ENCODE assay signal across 15 mouse cellular contexts in the genomic region with DNA sequence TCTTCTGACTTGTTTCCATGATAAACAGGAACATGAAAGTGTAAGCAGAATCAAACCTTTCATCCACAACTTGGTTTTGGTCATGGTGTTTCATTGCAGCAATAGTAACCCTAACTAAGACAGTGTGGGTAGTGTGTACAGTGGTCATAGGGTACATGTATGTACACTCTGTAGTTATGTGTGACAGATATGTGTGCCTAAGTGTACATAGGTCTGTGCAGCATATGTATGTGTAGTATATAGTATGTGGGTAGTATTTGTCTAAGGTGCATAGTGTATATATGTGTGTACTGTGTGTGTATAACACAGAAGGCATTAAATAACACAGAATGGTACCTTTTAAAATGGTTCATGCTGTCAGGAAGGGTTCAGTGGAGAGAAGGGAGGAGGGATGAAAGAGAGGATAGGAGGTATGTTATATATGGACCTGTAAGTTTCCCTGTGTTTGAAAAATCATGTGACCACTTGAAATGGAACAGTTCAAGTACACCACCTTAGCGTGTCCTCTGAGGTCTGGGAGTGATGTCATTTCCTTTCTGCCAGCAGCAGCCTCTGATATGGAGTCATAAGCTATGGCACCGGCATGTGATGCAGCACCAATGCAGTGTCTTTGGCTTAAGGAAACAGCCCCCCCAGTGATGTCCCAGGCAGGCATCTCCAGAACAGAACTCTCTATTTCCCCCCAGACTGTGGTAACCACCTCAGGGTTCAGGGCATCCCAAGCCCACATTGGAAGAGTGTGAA. TPM values are rescaled to one million over a fixed set of nuclear protein-coding genes. Genes with fewer than 3 reads are reported as not detected.
DNase-seq lines count a peak whose midpoint lies in the region; ATAC-seq and TF ChIP-seq lines count a peak whose summit lies in the region.
"Had no signal": no experiment of that assay in that cellular context is flagged by ENCODE, and none has a peak within 500 bp of the region (broad histone marks: within the 10 kb centered on the region; RNA-seq: fewer than 3 reads in every experiment).

No protein-coding gene starts in this region.

- no peaks in the 10 kb centered on the region for H3K27me3 ChIP-seq in embryonic facial prominence, embryonic 11.5 days (ENCODE audit: control insufficient read depth, insufficient read depth, low read length)
- no peaks in the 10 kb centered on the region for H3K27me3 ChIP-seq in embryonic facial prominence, embryonic 10.5 days (replicated peaks; ENCODE audit: low read depth, poor library complexity, severe bottlenecking)
- H3K27me3 ChIP-seq in forebrain, embryonic 13.5 days, result no peaks in the 10 kb centered on the region
- no peaks in the 10 kb centered on the region for H3K27me3 ChIP-seq in heart, adult 2 months (ENCODE audit: control insufficient read depth, insufficient read depth, low read length)
- H3K27me3 ChIP-seq: lung, embryonic 15.5 days; neural tube, embryonic 12.5 days had no signal

- H3K9me3 ChIP-seq in embryonic facial prominence, embryonic 11.5 days (replicated peaks; ENCODE audit: control insufficient read depth, low read length), result no peaks in the 10 kb centered on the region
- no peaks in the 10 kb centered on the region for H3K9me3 ChIP-seq in embryonic facial prominence, embryonic 10.5 days
- H3K9me3 ChIP-seq in forebrain, embryonic 13.5 days (replicated peaks), result no peaks in the 10 kb centered on the region
- H3K9me3 ChIP-seq: lung, embryonic 15.5 days; midbrain, embryonic 10.5 days; neural tube, embryonic 12.5 days had no signal

- DNase-seq in embryonic facial prominence, embryonic 11.5 days (ENCODE audit: low spot score), result no peak
- DNase-seq in embryonic facial prominence, embryonic 10.5 days (ENCODE audit: low spot score), result no peak
- peak; percentile 30 for DNase-seq in thymus, postnatal 14 days
- DNase-seq in thymus, postnatal 25 days, result no peak
- no peak for DNase-seq in heart, adult 2 months
- DNase-seq: adrenal gland, postnatal 10 days; gastrocnemius, postnatal 25 days; kidney, postnatal 10 days had no signal

- WGBS in embryonic facial prominence, embryonic 11.5 days, result 78% methylated on average over 2 of the region's 2 CpGs
- WGBS in embryonic facial prominence, embryonic 10.5 days, result 89% methylated on average over 2 of the region's 2 CpGs
- WGBS in macrophage (ENCODE audit: missing documents), result 16% methylated on average over 2 of the region's 2 CpGs
- 90% methylated on average over 2 of the region's 2 CpGs for WGBS in forebrain, embryonic 13.5 days
- 47% methylated on average over 2 of the region's 2 CpGs for WGBS in heart, adult 2 months

- no peak overlapping the region for H3K27ac ChIP-seq in embryonic facial prominence, embryonic 11.5 days (replicated peaks; ENCODE audit: low read depth, low read length)
- H3K27ac ChIP-seq in embryonic facial prominence, embryonic 10.5 days (replicated peaks), result no peak overlapping the region
- peak overlapping the region; percentile 99 for H3K27ac ChIP-seq in macrophage
- H3K27ac ChIP-seq in forebrain, embryonic 13.5 days, result no peak overlapping the region
- no peak overlapping the region for H3K27ac ChIP-seq in heart, adult 2 months
- H3K27ac ChIP-seq: lung, embryonic 15.5 days; midbrain, embryonic 10.5 days; neural tube, embryonic 12.5 days had no signal

- no peak for TF ChIP-seq EP300 in heart, adult 2 months (IDR thresholded peaks at IDR 0.05; ENCODE audit: insufficient read depth, low read depth, low read length)

- no peak overlapping the region for H3K4me3 ChIP-seq in embryonic facial prominence, embryonic 11.5 days (ENCODE audit: low read depth, low read length)
- H3K4me3 ChIP-seq in embryonic facial prominence, embryonic 10.5 days, result no peak overlapping the region
- no peak overlapping the region for H3K4me3 ChIP-seq in macrophage (ENCODE audit: inconsistent target)
- H3K4me3 ChIP-seq in forebrain, embryonic 13.5 days, result no peak overlapping the region
- no peak overlapping the region for H3K4me3 ChIP-seq in heart, adult 2 months
- H3K4me3 ChIP-seq: lung, embryonic 15.5 days; midbrain, embryonic 10.5 days; neural tube, embryonic 12.5 days had no signal

- no peak for TF ChIP-seq CTCF in heart, adult 2 months (IDR thresholded peaks at IDR 0.05)

- ATAC-seq in embryonic facial prominence, embryonic 11.5 days (replicated peaks; ENCODE audit: insufficient number of reproducible peaks, low FRiP score, low TSS enrichment, low read depth), result peak; percentile 72; the same call in 1 of the 2 replicates
- no peak for ATAC-seq in frontal cortex, adult (ENCODE audit: low TSS enrichment)
- ATAC-seq in forebrain, embryonic 13.5 days, result no peak
- ATAC-seq: intestine, postnatal 0 days had no signal

- no peaks in the 10 kb centered on the region for H3K36me3 ChIP-seq in embryonic facial prominence, embryonic 11.5 days (replicated peaks; ENCODE audit: control insufficient read depth, insufficient read depth, low read depth, low read length)
- no peaks in the 10 kb centered on the region for H3K36me3 ChIP-seq in embryonic facial prominence, embryonic 10.5 days (replicated peaks)
- H3K36me3 ChIP-seq in macrophage (ENCODE audit: inconsistent target), result no peaks in the 10 kb centered on the region
- H3K36me3 ChIP-seq in forebrain, embryonic 13.5 days (ENCODE audit: poor library complexity, severe bottlenecking), result no peaks in the 10 kb centered on the region
- H3K36me3 ChIP-seq in heart, adult 2 months (ENCODE audit: control insufficient read depth, insufficient read depth, low read length), result no peaks in the 10 kb centered on the region; the same call in 1 of the 2 replicates
- H3K36me3 ChIP-seq: lung, embryonic 15.5 days; midbrain, embryonic 10.5 days; neural tube, embryonic 12.5 days had no signal

- TF ChIP-seq POLR2A in heart, adult 2 months (IDR thresholded peaks at IDR 0.05; ENCODE audit: insufficient read depth, low read depth, low read length), result no peak

- H3K79me2 ChIP-seq in macrophage (ENCODE audit: inconsistent target), result no peaks in the 10 kb centered on the region
- no peaks in the 10 kb centered on the region for H3K79me2 ChIP-seq in heart, adult 2 months (replicated peaks; ENCODE audit: control insufficient read depth, insufficient read depth, low read length)

- no peak overlapping the region for H3K9ac ChIP-seq in embryonic facial prominence, embryonic 11.5 days (replicated peaks; ENCODE audit: low read length)
- H3K9ac ChIP-seq in forebrain, embryonic 13.5 days, result no peak overlapping the region
- H3K9ac ChIP-seq in heart, adult 2 months (ENCODE audit: low read depth, low read length), result no peak overlapping the region
- H3K9ac ChIP-seq: lung, embryonic 15.5 days; neural tube, embryonic 12.5 days had no signal

- intact Hi-C loops in heart, adult 2 months (cut with DNase I), result loop anchor here (5.0 kb wide), 1 partner anchor 55 kb away; the partner anchor contains the start of gene Lyst

- no peaks in the 10 kb centered on the region for H3K4me1 ChIP-seq in embryonic facial prominence, embryonic 11.5 days (ENCODE audit: control insufficient read depth, insufficient read depth, low read length)
- H3K4me1 ChIP-seq in embryonic facial prominence, embryonic 10.5 days, result no peaks in the 10 kb centered on the region
- H3K4me1 ChIP-seq in forebrain, embryonic 13.5 days, result peaks cover 7% of the 10 kb centered on the region; the same call in 1 of the 2 replicates
- peaks cover 4% of the 10 kb centered on the region for H3K4me1 ChIP-seq in heart, adult 2 months (ENCODE audit: control insufficient read depth, insufficient read depth, low read length)
- H3K4me1 ChIP-seq: midbrain, embryonic 10.5 days had no signal

- no peak overlapping the region for H3K4me2 ChIP-seq in embryonic facial prominence, embryonic 11.5 days (ENCODE audit: low read depth, low read length)
- no peak overlapping the region for H3K4me2 ChIP-seq in forebrain, embryonic 13.5 days
- H3K4me2 ChIP-seq: lung, embryonic 15.5 days; neural tube, embryonic 12.5 days had no signal

RNA-seq across cellular contexts. Expression of gene Lyst, which starts 52.8 kb away (rescaled TPM):
- polyA plus RNA-seq in embryonic facial prominence, embryonic 11.5 days (2014; fragmentation: Nextera tagmentation; extraction: Ambion mirVana), result 1.6 and 2.3 TPM in 2 replicates
- polyA plus RNA-seq in embryonic facial prominence, embryonic 10.5 days (2016; fragmentation: Nextera tagmentation; extraction: Ambion mirVana), result 3.5 and 3.6 TPM in 2 replicates
- 1,000 to 10,000 TPM in 11 of 26 experiments, 100 to 1,000 TPM in 15; 472 to 1,464 (median 677) TPM for total RNA-seq in macrophage (2018; cell fraction: chromatin; rRNA removed)
- total RNA-seq in macrophage (2018; cell fraction: cytosol; rRNA removed), result 100 to 1,000 TPM in 11 of 26 experiments, 10 to 100 TPM in 15; 45.6 to 148 (median 84.8) TPM
- 100 to 1,000 TPM; 185 to 692 (median 358) TPM for total RNA-seq in macrophage (2018; cell fraction: nucleus; rRNA removed)
- 43.1 to 56.6 TPM (median 48.0 TPM) in 3 replicates for polyA plus RNA-seq in macrophage (2018)
- 5.3 and 5.4 TPM in 2 replicates for polyA plus RNA-seq in forebrain, embryonic 13.5 days (2015; fragmentation: Nextera tagmentation; extraction: Ambion mirVana)
- 1 to 10 TPM; 6.7 to 6.8 TPM for total RNA-seq in heart, adult 2 months (2021)
- 2.0 and 3.1 TPM in 2 replicates for polyA plus RNA-seq in heart, adult 2 months (2012; rRNA removed)
